Comparison of ENCODE assay signal across 8 mouse cellular contexts in genomic region chr17:34170877-34171498, GRCm38 (mm10). TPM values are rescaled to one million over a fixed set of nuclear protein-coding genes. Genes with fewer than 3 reads are reported as not detected.
A peak's percentile ranks its signal among the peaks of the same experiment; 100 is the strongest.
DNase-seq lines count a peak whose midpoint lies in the region; ATAC-seq and TF ChIP-seq lines count a peak whose summit lies in the region.

No protein-coding gene starts in this region.

- H3K27ac ChIP-seq in neural tube, embryonic 15.5 days (replicated peaks) = no peak overlapping the region
- H3K27ac ChIP-seq in kidney, postnatal 0 days = no peak overlapping the region
- no peak overlapping the region for H3K27ac ChIP-seq in liver, embryonic 11.5 days (ENCODE audit: low read depth, low read length)

- peak; percentile 99 for TF ChIP-seq CTCF in kidney, postnatal 0 days (IDR thresholded peaks at IDR 0.05; ENCODE audit: low read depth)

- H3K36me3 ChIP-seq in neural tube, embryonic 15.5 days = no peaks in the 10 kb centered on the region
- no peaks in the 10 kb centered on the region for H3K36me3 ChIP-seq in kidney, postnatal 0 days (ENCODE audit: insufficient read depth, low read length)
- no peaks in the 10 kb centered on the region for H3K36me3 ChIP-seq in liver, embryonic 11.5 days (ENCODE audit: control insufficient read depth, insufficient read depth, low read length)

- H3K9me3 ChIP-seq in neural tube, embryonic 15.5 days (replicated peaks) = no peaks in the 10 kb centered on the region
- no peaks in the 10 kb centered on the region for H3K9me3 ChIP-seq in kidney, postnatal 0 days (replicated peaks; ENCODE audit: low read length)
- peaks cover 4% of the 10 kb centered on the region; the same call in 1 of the 2 replicates for H3K9me3 ChIP-seq in liver, embryonic 11.5 days (ENCODE audit: control insufficient read depth, low read length)

- no peak for ATAC-seq in neural tube, embryonic 15.5 days (ENCODE audit: low FRiP score)
- ATAC-seq in kidney, postnatal 0 days (replicated peaks; ENCODE audit: low FRiP score, low read depth) = no peak
- ATAC-seq in liver, embryonic 11.5 days (replicated peaks; ENCODE audit: low FRiP score) = no peak

- H3K4me1 ChIP-seq in neural tube, embryonic 15.5 days = no peaks in the 10 kb centered on the region
- no peaks in the 10 kb centered on the region for H3K4me1 ChIP-seq in kidney, postnatal 0 days (replicated peaks; ENCODE audit: insufficient read depth, low read length)
- H3K4me1 ChIP-seq in liver, embryonic 11.5 days (replicated peaks; ENCODE audit: control insufficient read depth, insufficient read depth, low read length) = no peaks in the 10 kb centered on the region

- no peak overlapping the region for H3K9ac ChIP-seq in neural tube, embryonic 15.5 days (replicated peaks)
- H3K9ac ChIP-seq in kidney, postnatal 0 days (ENCODE audit: low read depth, low read length) = no peak overlapping the region
- no peak overlapping the region for H3K9ac ChIP-seq in liver, embryonic 11.5 days (ENCODE audit: low read depth, low read length)

- H3K4me2 ChIP-seq in neural tube, embryonic 15.5 days = no peak overlapping the region
- peak overlapping the region; percentile 27; the same call in 1 of the 2 replicates for H3K4me2 ChIP-seq in kidney, postnatal 0 days (ENCODE audit: low read length)
- peak overlapping the region; percentile 0; the same call in 1 of the 2 replicates for H3K4me2 ChIP-seq in liver, embryonic 11.5 days

- WGBS in neural tube, embryonic 15.5 days = 44% methylated on average over 13 of the region's 13 CpGs
- 34% methylated on average over 13 of the region's 13 CpGs for WGBS in kidney, postnatal 0 days
- 26% methylated on average over 13 of the region's 13 CpGs for WGBS in liver, embryonic 11.5 days

- H3K27me3 ChIP-seq in neural tube, embryonic 15.5 days (replicated peaks) = peaks cover 4% of the 10 kb centered on the region; the same call in 1 of the 2 replicates
- H3K27me3 ChIP-seq in kidney, postnatal 0 days (ENCODE audit: insufficient read depth, low read length) = no peaks in the 10 kb centered on the region
- H3K27me3 ChIP-seq in liver, embryonic 11.5 days (replicated peaks; ENCODE audit: control insufficient read depth, insufficient read depth, low read length) = no peaks in the 10 kb centered on the region; the same call in 1 of the 2 replicates

- H3K4me3 ChIP-seq in neural tube, embryonic 15.5 days (replicated peaks) = no peak overlapping the region
- H3K4me3 ChIP-seq in kidney, postnatal 0 days (replicated peaks; ENCODE audit: low read depth, low read length) = no peak overlapping the region
- H3K4me3 ChIP-seq in liver, embryonic 11.5 days (ENCODE audit: low read depth, low read length) = no peak overlapping the region

- DNase-seq in neural tube, embryonic 10.5 days (ENCODE audit: extremely low spot score, low spot score) = peak; percentile 78
- peak; percentile 81 for DNase-seq in c-Kit-positive CD71-positive TER-119-negative erythroid progenitor cells, embryonic 14.5 days (ENCODE audit: low read depth)
- peak; percentile 77 for DNase-seq in gastrocnemius, adult 18-20 months (ENCODE audit: low spot score)
- DNase-seq in kidney, postnatal 0 days (ENCODE audit: low spot score) = peak; percentile 84
- DNase-seq in liver, embryonic 11.5 days (ENCODE audit: low spot score) = peak; percentile 60
- DNase-seq in ovary, postnatal 10 days (ENCODE audit: low spot score) = peak; percentile 64
- DNase-seq in thymus, postnatal 10 days (ENCODE audit: low spot score in 2 of 2) = peak; percentile 83 to 88

RNA-seq across cellular contexts. Expression of gene Tap1, which starts 16.4 kb away (rescaled TPM):
- 3.5 and 12.0 TPM in 2 replicates for polyA plus RNA-seq in neural tube, embryonic 15.5 days (2015; fragmentation: Nextera tagmentation; extraction: Ambion mirVana)
- total RNA-seq in gastrocnemius, adult 18-20 months (2021) = 1 to 10 TPM in 1 of 2 experiments, under 1 TPM in 1; 0.98 to 3.6 TPM
- 8.5 and 8.8 TPM in 2 replicates for polyA plus RNA-seq in kidney, postnatal 0 days (2015; fragmentation: Nextera tagmentation; extraction: Ambion mirVana)
- 1.5 and 1.8 TPM in 2 replicates for polyA plus RNA-seq in liver, embryonic 11.5 days (2014; fragmentation: Nextera tagmentation; extraction: Ambion mirVana)

RNA-seq across cellular contexts. Expression of gene Psmb9, which starts 16.6 kb away (rescaled TPM):
- polyA plus RNA-seq in neural tube, embryonic 15.5 days (2015; fragmentation: Nextera tagmentation; extraction: Ambion mirVana) = 2.1 and 35.0 TPM in 2 replicates
- total RNA-seq in gastrocnemius, adult 18-20 months (2021) = 1 to 10 TPM in 1 of 2 experiments, under 1 TPM in 1; 0.73 to 3.8 TPM
- 5.9 TPM in 2 replicates for polyA plus RNA-seq in kidney, postnatal 0 days (2015; fragmentation: Nextera tagmentation; extraction: Ambion mirVana)
- polyA plus RNA-seq in liver, embryonic 11.5 days (2014; fragmentation: Nextera tagmentation; extraction: Ambion mirVana) = 2.3 and 4.0 TPM in 2 replicates

RNA-seq across cellular contexts. Expression of gene H2-DMb1, which starts 18.1 kb away (rescaled TPM):
- polyA plus RNA-seq in neural tube, embryonic 15.5 days (2015; fragmentation: Nextera tagmentation; extraction: Ambion mirVana) = 0.29 and 4.2 TPM in 2 replicates
- total RNA-seq in gastrocnemius, adult 18-20 months (2021) = under 1 TPM; 0.16 to 0.78 TPM
- polyA plus RNA-seq in kidney, postnatal 0 days (2015; fragmentation: Nextera tagmentation; extraction: Ambion mirVana) = 12.9 and 13.5 TPM in 2 replicates
- polyA plus RNA-seq in liver, embryonic 11.5 days (2014; fragmentation: Nextera tagmentation; extraction: Ambion mirVana) = 0.19 and 0.43 TPM in 2 replicates

RNA-seq across cellular contexts. Expression of gene Psmb8, which starts 26.5 kb away (rescaled TPM):
- 3.8 and 80.4 TPM in 2 replicates for polyA plus RNA-seq in neural tube, embryonic 15.5 days (2015; fragmentation: Nextera tagmentation; extraction: Ambion mirVana)
- total RNA-seq in gastrocnemius, adult 18-20 months (2021) = 1 to 10 TPM; 3.2 to 6.7 TPM
- 17.7 and 21.6 TPM in 2 replicates for polyA plus RNA-seq in kidney, postnatal 0 days (2015; fragmentation: Nextera tagmentation; extraction: Ambion mirVana)
- 8.4 and 10.3 TPM in 2 replicates for polyA plus RNA-seq in liver, embryonic 11.5 days (2014; fragmentation: Nextera tagmentation; extraction: Ambion mirVana)

RNA-seq across cellular contexts. Expression of gene H2-DMb2, which starts 27.9 kb away (rescaled TPM):
- 0.17 and 5.5 TPM in 2 replicates for polyA plus RNA-seq in neural tube, embryonic 15.5 days (2015; fragmentation: Nextera tagmentation; extraction: Ambion mirVana)
- under 1 TPM; 0.17 to 0.53 TPM for total RNA-seq in gastrocnemius, adult 18-20 months (2021)
- 15.3 and 19.4 TPM in 2 replicates for polyA plus RNA-seq in kidney, postnatal 0 days (2015; fragmentation: Nextera tagmentation; extraction: Ambion mirVana)
- polyA plus RNA-seq in liver, embryonic 11.5 days (2014; fragmentation: Nextera tagmentation; extraction: Ambion mirVana) = 0.32 and 0.34 TPM in 2 replicates
